Mouse (Mus musculus) hindlimb bud, embryonic 11.5 days (tissue): ENCODE measurements around the gene Rtn1.

Experiments used
- DNase-seq: peaks from one replicate; pipeline ENCODE4 v3.0.0-alpha.2; 2012; ENCODE audit warnings: low read depth, low spot score; ENCODE audit errors: extremely low spot score

Rtn1 gene

GRCm38 (mm10) chr12:72285366-72286345 lies 123.2 kb downstream of the Rtn1 start:
- no peak for DNase-seq

- no peak for DNase-seq
Observed at GRCm38 (mm10) chr12:72284576-72284975, 124.3 kb downstream of the Rtn1 start.

- no peak for DNase-seq
Observed at GRCm38 (mm10) chr12:72279129-72279875, 129.6 kb downstream of the Rtn1 start.

- DNase-seq: no peak
Observed at GRCm38 (mm10) chr12:72273721-72274414, 135.0 kb downstream of the Rtn1 start.

GRCm38 (mm10) chr12:72267614-72268013 lies 141.2 kb downstream of the Rtn1 start:
- no peak for DNase-seq

GRCm38 (mm10) chr12:72265261-72266228 lies 143.3 kb downstream of the Rtn1 start:
- DNase-seq: no peak

GRCm38 (mm10) chr12:72263213-72264103 lies 145.4 kb downstream of the Rtn1 start:
- DNase-seq: no peak

GRCm38 (mm10) chr12:72257000-72257399 lies 151.9 kb downstream of the Rtn1 start:
- DNase-seq: no peak

- DNase-seq: no peak
Observed at GRCm38 (mm10) chr12:72253040-72253439, 155.8 kb downstream of the Rtn1 start.

GRCm38 (mm10) chr12:72251890-72252445 lies 156.9 kb downstream of the Rtn1 start:
- DNase-seq: no peak

GRCm38 (mm10) chr12:72244951-72245350 lies 163.9 kb downstream of the Rtn1 start:
- no peak for DNase-seq

- DNase-seq: no peak
Observed at GRCm38 (mm10) chr12:72242807-72243206, 166.0 kb downstream of the Rtn1 start.

GRCm38 (mm10) chr12:72240506-72240905 lies 168.3 kb downstream of the Rtn1 start:
- DNase-seq: no peak

- DNase-seq: no peak
Observed at GRCm38 (mm10) chr12:72239230-72239894, 169.5 kb downstream of the Rtn1 start.

GRCm38 (mm10) chr12:72237251-72237650 lies 171.6 kb downstream of the Rtn1 start:
- DNase-seq: no peak

- DNase-seq: no peak
Observed at GRCm38 (mm10) chr12:72236564-72237011, 172.3 kb downstream of the Rtn1 start.

- DNase-seq: no peak
Observed at GRCm38 (mm10) chr12:72235621-72236351, 173.1 kb downstream of the Rtn1 start.
